Mouse (Mus musculus) MEL (cell line): ENCODE data around the gene Gm8439. TPM values are rescaled to one million over a fixed set of nuclear protein-coding genes. Genes with fewer than 3 reads are reported as not detected.

ENCODE experiments used
- DNase-seq: peaks from one replicate; pipeline ENCODE4 v3.0.0; 2011; ENCODE audit warnings: low read depth, low spot score
- H3K27ac ChIP-seq: 2 replicates; pipeline ENCODE4 v1.5.1; 2012; ENCODE audit warnings: low read depth, mild to moderate bottlenecking, control low read depth, low read length, moderate library complexity; ENCODE audit not compliant: control insufficient read depth
- H3K27me3 ChIP-seq, 2 experiments: fragments of 150-350 bp in 1 of 2; sonication (generic) in 1 of 2; 2 replicates each; pipeline ENCODE4 v1.6.1; 2012; ENCODE audit warnings: low read length in 2 of 2, mild to moderate bottlenecking in 2 of 2, improper control_type of control experiment in 1 of 2, moderate library complexity in 1 of 2; ENCODE audit not compliant: insufficient read depth in 2 of 2, control insufficient read depth in 1 of 2
- H3K36me3 ChIP-seq, 2 experiments: 2 replicates each; pipeline ENCODE4 v1.6.1; 2012 to 2014; ENCODE audit warnings: low read length in 2 of 2, improper control_type of control experiment in 1 of 2, inconsistent platforms in 1 of 2, mild to moderate bottlenecking in 1 of 2; ENCODE audit not compliant: insufficient read depth in 2 of 2, control insufficient read depth in 1 of 2
- H3K4me1 ChIP-seq, 2 experiments: fragments of 150-350 bp in 1 of 2; sonication (generic) in 1 of 2; 2 replicates each; pipeline ENCODE4 v1.6.1; 2012; ENCODE audit warnings: low read length in 2 of 2, improper control_type of control experiment in 1 of 2, mild to moderate bottlenecking in 1 of 2; ENCODE audit not compliant: insufficient read depth in 2 of 2, control insufficient read depth in 1 of 2
- H3K4me3 ChIP-seq, 2 experiments: fragments of 150-350 bp in 1 of 2; sonication (generic) in 1 of 2; 2 replicates each; pipeline ENCODE4 v1.5.1; 2012; ENCODE audit warnings: low read depth in 2 of 2, low read length in 2 of 2, mild to moderate bottlenecking in 2 of 2, moderate library complexity in 2 of 2, control low read depth in 1 of 2, improper control_type of control experiment in 1 of 2; ENCODE audit not compliant: control insufficient read depth in 1 of 2, insufficient read depth in 1 of 2
- H3K79me2 ChIP-seq: 2 replicates; pipeline ENCODE4 v1.6.1; 2012; ENCODE audit warnings: mild to moderate bottlenecking, low read length, moderate library complexity; ENCODE audit not compliant: control insufficient read depth, poor library complexity, insufficient read depth
- H3K9ac ChIP-seq: 2 replicates; pipeline ENCODE4 v1.6.1; 2012; ENCODE audit warnings: low read depth, mild to moderate bottlenecking, control low read depth, low read length, moderate library complexity; ENCODE audit not compliant: control insufficient read depth, poor library complexity, severe bottlenecking
- H3K9me3 ChIP-seq: fragments of 150-350 bp; sonication (generic); replicated peaks from 2 replicates; pipeline ENCODE4 v1.6.1; 2012; ENCODE audit warnings: mild to moderate bottlenecking, low read length, improper control_type of control experiment, moderate library complexity; ENCODE audit not compliant: insufficient read depth
- E2F4 ChIP-seq: IDR thresholded peaks from 2 replicates; pipeline ENCODE4 v1.6.1; 2011; ENCODE audit warnings: low read depth, low read length, improper control_type of control experiment, borderline replicate concordance
- MAX ChIP-seq: IDR thresholded peaks from 2 replicates; pipeline ENCODE4 v1.6.1; 2011; ENCODE audit warnings: low read length, improper control_type of control experiment
- MAZ ChIP-seq: IDR thresholded peaks from 2 replicates; pipeline ENCODE4 v1.6.1; 2012; ENCODE audit warnings: low read depth, mild to moderate bottlenecking, inconsistent platforms, low read length, improper control_type of control experiment
- MYC ChIP-seq: IDR thresholded peaks from 2 replicates; pipeline ENCODE4 v1.6.1; 2011; ENCODE audit warnings: low read depth, mild to moderate bottlenecking, low read length, improper control_type of control experiment, moderate library complexity
- NRF1 ChIP-seq: IDR thresholded peaks from 2 replicates; pipeline ENCODE4 v1.6.1; 2014; ENCODE audit warnings: low read depth, mild to moderate bottlenecking, inconsistent platforms, low read length, improper control_type of control experiment, moderate library complexity; ENCODE audit not compliant: poor library complexity, insufficient read depth, severe bottlenecking
- POLR2A ChIP-seq, 2 experiments: IDR thresholded peaks; 2 replicates each; pipeline ENCODE4 v1.6.1; 2011 to 2012; ENCODE audit warnings: low read length in 2 of 2, mild to moderate bottlenecking in 2 of 2, control low read depth in 1 of 2, improper control_type of control experiment in 1 of 2, low read depth in 1 of 2, moderate library complexity in 1 of 2; ENCODE audit not compliant: control insufficient read depth in 1 of 2, insufficient read depth in 1 of 2, poor library complexity in 1 of 2
- SMC3 ChIP-seq: IDR thresholded peaks from 2 replicates; pipeline ENCODE4 v1.6.1; 2011; ENCODE audit warnings: low read depth, low read length, improper control_type of control experiment
- TCF12 ChIP-seq: IDR thresholded peaks from 2 replicates; pipeline ENCODE4 v1.6.1; 2014; ENCODE audit warnings: low read depth, mild to moderate bottlenecking, inconsistent platforms, low read length, improper control_type of control experiment, moderate library complexity
- USF1 ChIP-seq: IDR thresholded peaks from 2 replicates; pipeline ENCODE4 v1.6.1; 2014; ENCODE audit warnings: low read depth, mild to moderate bottlenecking, inconsistent platforms, low read length, improper control_type of control experiment, moderate library complexity
- USF2 ChIP-seq, 2 experiments: IDR thresholded peaks; 2 replicates each; pipeline ENCODE4 v1.6.1; 2011 to 2012; ENCODE audit warnings: improper control_type of control experiment in 2 of 2, low read length in 2 of 2, borderline replicate concordance in 1 of 2, inconsistent platforms in 1 of 2, low read depth in 1 of 2, mild to moderate bottlenecking in 1 of 2; ENCODE audit not compliant: insufficient read depth in 1 of 2
- ZMIZ1 ChIP-seq: IDR thresholded peaks from 2 replicates; pipeline ENCODE4 v1.6.1; 2012; ENCODE audit warnings: low read depth, mild to moderate bottlenecking, inconsistent platforms, low read length, improper control_type of control experiment, moderate library complexity
- ZNF384 ChIP-seq: IDR thresholded peaks from 2 replicates; pipeline ENCODE4 v1.6.1; 2012; ENCODE audit warnings: low read depth, mild to moderate bottlenecking, inconsistent platforms, low read length, improper control_type of control experiment
- polyA plus RNA-seq, 2 experiments: library from polyadenylated mRNA; stranded (reverse) in 1 of 2; unstranded in 1 of 2; fragments of >175 nt in 1 of 2; fragments of >200 nt in 1 of 2; gene quantifications; 2 replicates each; pipeline versions ENCODE4 v1.2.1 to v1.2.4; 2012; ENCODE audit warnings: low replicate concordance in 2 of 2, low read depth in 1 of 2; ENCODE audit not compliant: insufficient read length in 2 of 2, insufficient read depth in 1 of 2, missing spikeins in 1 of 2
- total RNA-seq: library from RNA; depleted of rRNA; stranded (reverse); fragments of 300-350 nt; gene quantifications from 2 replicates; pipeline ENCODE4 v1.2.3, GENCODE M21; 2012

Gene Gm8439
- total and polyA plus RNA-seq, 3 experiments = not detected

DNA sequence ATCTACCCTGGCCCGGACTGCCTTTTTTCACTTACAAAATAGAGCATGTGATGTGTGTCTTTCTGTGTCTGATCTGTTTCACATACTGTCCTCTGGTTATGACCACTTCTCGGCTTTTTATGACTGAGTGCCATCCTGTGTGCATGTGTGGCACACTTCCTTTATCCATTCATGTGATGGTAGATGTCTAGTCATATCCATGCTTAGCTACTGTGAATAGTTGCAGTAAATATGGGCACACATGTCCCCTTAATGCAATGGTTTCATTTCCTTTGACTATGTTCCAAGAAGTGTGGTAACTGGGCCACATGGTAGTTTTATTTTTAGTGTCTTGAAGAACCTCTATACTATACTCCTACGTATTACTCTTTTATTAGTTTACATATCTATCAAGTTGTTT, 55.4 kb downstream of the Gm8439 start:
- H3K4me3 ChIP-seq = no peak overlapping the region
- H3K36me3 ChIP-seq = no peaks in the 10 kb centered on the region
- H3K9me3 ChIP-seq = no peaks in the 10 kb centered on the region
- H3K27ac ChIP-seq = no peak overlapping the region
- no peaks in the 10 kb centered on the region for H3K27me3 ChIP-seq
- no peak for TF ChIP-seq POLR2A (IDR thresholded peaks at IDR 0.05; ENCODE audit: control insufficient read depth in 1 of 2, insufficient read depth in 1 of 2, low read depth in 1 of 2, low read length in 2 of 2, poor library complexity in 1 of 2)
- TF ChIP-seq SMC3 = no peak
- TF ChIP-seq, all 39 proteins: peak for 0
- no peak for DNase-seq
- Histone ChIP-seq H3K9ac (no peak overlapping the region), H3K4me1 (no peaks in the 10 kb centered on the region), H3K79me2 (no peaks in the 10 kb centered on the region)

DNA sequence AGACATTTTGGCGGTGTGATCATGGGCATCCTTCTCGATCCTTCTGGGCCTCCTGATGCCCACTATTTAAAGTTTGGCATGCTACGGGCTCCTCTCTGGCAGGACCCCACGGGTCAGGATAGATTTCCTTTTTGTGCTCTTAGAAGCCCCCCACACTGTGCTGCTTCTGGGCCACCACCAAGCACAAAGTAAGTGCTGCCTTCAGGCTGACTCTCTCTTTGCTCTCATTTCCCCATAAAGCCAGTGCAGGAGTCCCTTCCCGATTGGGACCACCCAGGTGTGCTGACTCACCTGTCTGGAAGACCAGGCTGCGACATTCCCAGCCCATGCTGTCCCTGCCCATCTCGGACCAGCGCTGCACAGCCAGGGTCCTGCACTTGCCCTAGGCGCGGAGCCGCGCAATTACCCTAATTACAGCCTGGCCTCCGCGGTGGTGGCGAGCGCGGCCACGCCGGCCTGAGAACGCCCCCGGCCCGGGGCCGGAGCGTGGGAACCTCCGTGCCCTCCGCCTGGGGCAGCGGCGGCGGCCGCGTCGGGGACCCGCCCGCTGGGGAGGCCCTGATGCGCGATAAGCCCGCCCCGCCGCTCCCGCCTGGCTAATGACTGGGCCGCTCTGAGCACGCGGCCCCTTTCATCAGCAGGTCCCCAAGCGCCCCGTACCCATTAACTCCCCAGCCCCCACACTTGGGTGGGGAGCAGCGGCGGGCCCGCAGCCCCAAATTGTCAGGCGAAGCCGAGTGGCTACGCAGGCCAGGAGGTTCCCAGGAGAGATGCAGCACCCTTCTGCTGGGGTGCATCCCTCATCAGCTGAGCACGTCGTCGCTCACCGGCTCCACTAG, 61.0 kb downstream of the Gm8439 start:
- peak; percentile 68 for DNase-seq
- Histone ChIP-seq H3K36me3 (no peaks in the 10 kb centered on the region), H3K4me1 (peaks cover 1 to 19% of the 10 kb centered on the region in 2 experiments; a peak in 3 of 4 replicates), H3K9ac (peak overlapping the region; percentile 75), H3K27ac (no peak overlapping the region), H3K79me2 (no peaks in the 10 kb centered on the region), H3K4me3 (peak overlapping the region; percentile 64 to 73), H3K27me3 (no peaks in the 10 kb centered on the region), H3K9me3 (no peaks in the 10 kb centered on the region)
- TF ChIP-seq TCF12 = 0 out of 2 replicates have a peak, but pooled peaks have one; percentile 7
- TF ChIP-seq MYC = 0 out of 2 replicates have a peak, but pooled peaks have one; percentile 21
- TF ChIP-seq USF2 (IDR thresholded peaks at IDR 0.05; ENCODE audit: borderline replicate concordance in 1 of 2, insufficient read depth in 1 of 2, low read depth in 1 of 2, low read length in 2 of 2) = no peak
- 0 out of 4 replicates have a peak, but pooled peaks of 1 of the 2 experiments have one; percentile 38 for TF ChIP-seq POLR2A (IDR thresholded peaks at IDR 0.05; ENCODE audit: control insufficient read depth in 1 of 2, insufficient read depth in 1 of 2, low read depth in 1 of 2, low read length in 2 of 2, poor library complexity in 1 of 2)
- TF ChIP-seq NRF1 = 0 out of 2 replicates have a peak, but pooled peaks have one; percentile 17
- TF ChIP-seq MAX = peak; percentile 62
- peak; percentile 35; the same call in 1 of the 2 replicates for TF ChIP-seq MAZ
- no peak for TF ChIP-seq E2F4
- no peak for TF ChIP-seq ZMIZ1
- no peak for TF ChIP-seq ZNF384
- TF ChIP-seq USF1 = peak; percentile 61
